Mouse (Mus musculus) hindbrain, postnatal 0 days (tissue): Measurements from ENCODE around the gene Nsmf. TPM values are rescaled to one million over a fixed set of nuclear protein-coding genes. Genes with fewer than 3 reads are reported as not detected.

Experiments
- ATAC-seq: fragments of 200-750 bp; cut with Nextera tagmentation; 2 replicates; pipeline ENCODE4 v1.8.0; 2017; ENCODE audit warnings: mild to moderate bottlenecking, moderate TSS enrichment, moderate library complexity
- DNase-seq: peaks from one replicate; pipeline ENCODE4 v3.0.0-alpha.2; 2015; ENCODE audit warnings: low spot score
- H3K27ac ChIP-seq: fragments of 300-500 bp; sonication (generic); 2 replicates; pipeline ENCODE4 v1.5.1; 2014; ENCODE audit warnings: mild to moderate bottlenecking
- H3K27me3 ChIP-seq: fragments of 300-500 bp; sonication (generic); 2 replicates; pipeline ENCODE4 v1.6.1; 2014; ENCODE audit warnings: low read length, mixed read lengths; ENCODE audit not compliant: insufficient read depth
- H3K36me3 ChIP-seq: fragments of 300-500 bp; sonication (generic); 2 replicates; pipeline ENCODE4 v1.6.1; 2014; ENCODE audit warnings: low read length, mixed read lengths; ENCODE audit not compliant: insufficient read depth
- H3K4me1 ChIP-seq: fragments of 300-500 bp; sonication (generic); 2 replicates; pipeline ENCODE4 v1.6.1; 2014; ENCODE audit warnings: antibody characterized with exemption, low read length, mixed read lengths; ENCODE audit not compliant: insufficient read depth
- H3K4me2 ChIP-seq: fragments of 300-500 bp; sonication (generic); 2 replicates; pipeline ENCODE4 v1.6.1; 2014; ENCODE audit warnings: low read depth, mild to moderate bottlenecking, low read length, moderate library complexity, mixed read lengths
- H3K4me3 ChIP-seq: fragments of 300-500 bp; sonication (generic); 2 replicates; pipeline ENCODE4 v1.5.1; 2014; ENCODE audit warnings: low read length
- H3K9ac ChIP-seq: fragments of 300-500 bp; sonication (generic); replicated peaks from 2 replicates; pipeline ENCODE4 v1.6.1; 2014; ENCODE audit warnings: mild to moderate bottlenecking, low read length, moderate library complexity, mixed read lengths
- H3K9me3 ChIP-seq: fragments of 300-500 bp; sonication (generic); 2 replicates; pipeline ENCODE4 v1.6.1; 2016; ENCODE audit warnings: low read length, mixed read lengths
- CTCF ChIP-seq: IDR thresholded peaks from 2 replicates; pipeline ENCODE4 v1.5.1; 2016; ENCODE audit warnings: antibody characterized with exemption, control low read depth, low read depth
- WGBS: fragments of 180-500 bp; shearing (Covaris S2); extraction: QIAGEN DNeasy Blood & Tissue Kit; methylation state at CpG from one replicate; pipeline ENCODE4 v1.1.7; 2014; 5-methylcytosine and 5-hydroxymethylcytosine counted together
- polyA plus RNA-seq: library from polyadenylated mRNA; unstranded; fragments of >200 nt; fragmentation: Nextera tagmentation; extraction: Ambion mirVana; gene quantifications from 2 replicates; pipeline ENCODE4 v1.2.1, GENCODE M21; 2015
- total RNA-seq: library from RNA; depleted of rRNA; stranded (reverse); fragments of >200 nt; gene quantifications from 2 replicates; pipeline ENCODE4 v1.2.3, GENCODE M21; 2014

The Nsmf gene
- total and polyA plus RNA-seq, 2 experiments from 2014 or later: 159 to 279 TPM

GRCm38 (mm10) chr2:25098005-25098615 is 44.0 kb downstream of the Nsmf start:
- ATAC-seq (no peak), DNase-seq (no peak)
- Histone ChIP-seq H3K4me3 (no peak overlapping the region), H3K4me1 (no peaks in the 10 kb centered on the region), H3K9ac (no peak overlapping the region), H3K4me2 (no peak overlapping the region), H3K27me3 (peaks cover 5% of the 10 kb centered on the region; the same call in 1 of the 2 replicates), H3K36me3 (no peaks in the 10 kb centered on the region), H3K27ac (no peak overlapping the region), H3K9me3 (no peaks in the 10 kb centered on the region)
- no peak for TF ChIP-seq CTCF
- 80% methylated on average over 3 of the region's 3 CpGs for WGBS

- ATAC-seq: peak; percentile 84
- no peaks in the 10 kb centered on the region for H3K9me3 ChIP-seq
- peak; percentile 79 for TF ChIP-seq CTCF
- H3K27ac ChIP-seq: no peak overlapping the region
- DNase-seq: peak; percentile 73
- H3K4me2 ChIP-seq: no peak overlapping the region
- peaks cover 5% of the 10 kb centered on the region; the same call in 1 of the 2 replicates for H3K27me3 ChIP-seq
- no peaks in the 10 kb centered on the region for H3K36me3 ChIP-seq
- H3K9ac ChIP-seq: no peak overlapping the region
- no peaks in the 10 kb centered on the region for H3K4me1 ChIP-seq
- H3K4me3 ChIP-seq: no peak overlapping the region
- 46% methylated on average over 5 of the region's 5 CpGs for WGBS
Observed at GRCm38 (mm10) chr2:25098956-25099355, 44.8 kb downstream of the Nsmf start.

GRCm38 (mm10) chr2:25099703-25100102 is 45.5 kb downstream of the Nsmf start:
- DNase-seq (no peak), ATAC-seq (peak; percentile 52; the same call in 1 of the 2 replicates)
- H3K4me1 ChIP-seq: no peaks in the 10 kb centered on the region
- TF ChIP-seq CTCF: no peak
- H3K36me3 ChIP-seq: no peaks in the 10 kb centered on the region
- peaks cover 3% of the 10 kb centered on the region; the same call in 1 of the 2 replicates for H3K27me3 ChIP-seq
- H3K27ac ChIP-seq: no peak overlapping the region
- WGBS: 46% methylated on average over 3 of the region's 3 CpGs
- no peaks in the 10 kb centered on the region for H3K9me3 ChIP-seq
- H3K9ac ChIP-seq: no peak overlapping the region
- H3K4me3 ChIP-seq: no peak overlapping the region
- H3K4me2 ChIP-seq: no peak overlapping the region

- DNase-seq (no peak), ATAC-seq (no peak)
- no peak overlapping the region for H3K4me3 ChIP-seq
- no peaks in the 10 kb centered on the region for H3K4me1 ChIP-seq
- H3K36me3 ChIP-seq: no peaks in the 10 kb centered on the region
- H3K9me3 ChIP-seq: no peaks in the 10 kb centered on the region
- 86% methylated on average over 2 of the region's 2 CpGs for WGBS
- H3K4me2 ChIP-seq: no peak overlapping the region
- no peak overlapping the region for H3K9ac ChIP-seq
- TF ChIP-seq CTCF: no peak
- no peaks in the 10 kb centered on the region for H3K27me3 ChIP-seq
- H3K27ac ChIP-seq: no peak overlapping the region
Observed at GRCm38 (mm10) chr2:25104122-25104521, 50.0 kb downstream of the Nsmf start.

- TF ChIP-seq CTCF: no peak
- WGBS: 54% methylated on average over 3 of the region's 3 CpGs
- H3K4me1 ChIP-seq: 0 out of 2 replicates have a peak, but pooled peaks cover 4% of the 10 kb centered on the region
- no peaks in the 10 kb centered on the region for H3K36me3 ChIP-seq
- H3K9ac ChIP-seq: no peak overlapping the region
- H3K27ac ChIP-seq: no peak overlapping the region
- H3K9me3 ChIP-seq: no peaks in the 10 kb centered on the region
- no peaks in the 10 kb centered on the region for H3K27me3 ChIP-seq
- DNase-seq (no peak), ATAC-seq (no peak)
- no peak overlapping the region for H3K4me3 ChIP-seq
- H3K4me2 ChIP-seq: no peak overlapping the region
Observed at GRCm38 (mm10) chr2:25106045-25106444, 51.9 kb downstream of the Nsmf start.

GRCm38 (mm10) chr2:25109487-25109886 is 55.3 kb downstream of the Nsmf start:
- H3K4me1 ChIP-seq: 0 out of 2 replicates have a peak, but pooled peaks cover 4% of the 10 kb centered on the region
- H3K4me3 ChIP-seq: no peak overlapping the region
- H3K4me2 ChIP-seq: no peak overlapping the region
- H3K27ac ChIP-seq: no peak overlapping the region
- DNase-seq: no peak
- H3K9me3 ChIP-seq: no peaks in the 10 kb centered on the region
- no peaks in the 10 kb centered on the region for H3K36me3 ChIP-seq
- H3K27me3 ChIP-seq: no peaks in the 10 kb centered on the region
- no peak for TF ChIP-seq CTCF
- no peak overlapping the region for H3K9ac ChIP-seq
- peak; percentile 65 for ATAC-seq

GRCm38 (mm10) chr2:25110505-25111183 is 56.5 kb downstream of the Nsmf start:
- H3K4me3 ChIP-seq: no peak overlapping the region
- no peaks in the 10 kb centered on the region for H3K27me3 ChIP-seq
- 0 out of 2 replicates have a peak, but pooled peaks cover 4% of the 10 kb centered on the region for H3K4me1 ChIP-seq
- H3K9ac ChIP-seq: no peak overlapping the region
- no peak for DNase-seq
- TF ChIP-seq CTCF: no peak
- ATAC-seq: no peak
- no peak overlapping the region for H3K4me2 ChIP-seq
- H3K27ac ChIP-seq: no peak overlapping the region; the same call in 1 of the 2 replicates
- no peaks in the 10 kb centered on the region for H3K36me3 ChIP-seq
- H3K9me3 ChIP-seq: no peaks in the 10 kb centered on the region
